Mouse (Mus musculus): ENCODE results near the gene Snrnp70.

- no peak for TF ChIP-seq CTCF (conservative IDR thresholded peaks at IDR 0.05; ENCODE audit: low read length)
- no peak for TF ChIP-seq NANOG (IDR thresholded peaks at IDR 0.05; ENCODE audit: borderline replicate concordance, low read length)
- no peak for TF ChIP-seq POU5F1 (IDR thresholded peaks at IDR 0.05; ENCODE audit: borderline replicate concordance, low read length)
These were observed 25.0 kb upstream of the Snrnp70 start, which contains the start of gene Lhb for GRCm38 (mm10) chr7:45420615-45420919.
